Mouse (Mus musculus) left cerebral cortex, postnatal 14 days (tissue): Measurements from ENCODE around the gene Mthfr. TPM values are rescaled to one million over a fixed set of nuclear protein-coding genes. Genes with fewer than 3 reads are reported as not detected.
"Not testable (repeated sequence)": the region's sequence is repeated elsewhere in the genome, so short reads cannot be mapped to it uniquely, and the experiment has no call there.

Experiments used
- DNase-seq, 2 experiments: peaks; one replicate each; pipeline ENCODE4 v3.0.0; 2021 to 2022; ENCODE audit warnings: low spot score in 2 of 2, mixed read lengths in 1 of 2
- intact Hi-C: fragments of 180-260 bp; cut with DNase I; formaldehyde crosslinking; loops from one replicate; pipeline ENCODE4 v1.15.1; 2025
- total RNA-seq, 2 experiments: library from RNA; stranded (reverse); gene quantifications; 2 replicates each; pipeline ENCODE4 v1.2.3; 2021

The Mthfr gene
- total RNA-seq, 2 experiments from 2014 or later: 24.9 to 28.3 TPM

- no peak for DNase-seq
- intact Hi-C loops: no loop called here
Observed at GRCm38 (mm10) chr4:148038079-148038599, 738 bp upstream of the Mthfr start.

- no peak for DNase-seq
- intact Hi-C loops: no loop called here
Observed at GRCm38 (mm10) chr4:148039254-148040028, 564 bp downstream of the Mthfr start.

- no peak for DNase-seq
- intact Hi-C loops: no loop called here
Observed at GRCm38 (mm10) chr4:148040029-148040830, 1.4 kb downstream of the Mthfr start.

GRCm38 (mm10) chr4:148040933-148041610, 2.2 kb downstream of the Mthfr start:
- DNase-seq: no peak
- intact Hi-C loops: no loop called here

GRCm38 (mm10) chr4:148041611-148042191, 2.8 kb downstream of the Mthfr start:
- DNase-seq: no peak
- intact Hi-C loops: no loop called here

GRCm38 (mm10) chr4:148043327-148043726, 4.5 kb downstream of the Mthfr start:
- DNase-seq, intact Hi-C loops: not testable (repeated sequence)

GRCm38 (mm10) chr4:148044113-148044512, 5.2 kb downstream of the Mthfr start:
- DNase-seq: no peak
- intact Hi-C loops: no loop called here

GRCm38 (mm10) chr4:148046450-148047031, 7.7 kb downstream of the Mthfr start:
- intact Hi-C loops: no loop called here
- DNase-seq: no peak

GRCm38 (mm10) chr4:148050396-148050914, 11.6 kb downstream of the Mthfr start:
- intact Hi-C loops, DNase-seq: not testable (repeated sequence)

GRCm38 (mm10) chr4:148051046-148051776, 12.3 kb downstream of the Mthfr start:
- DNase-seq: no peak
- intact Hi-C loops: no loop called here

GRCm38 (mm10) chr4:148051886-148052285, 13.0 kb downstream of the Mthfr start:
- DNase-seq: no peak
- intact Hi-C loops: no loop called here

GRCm38 (mm10) chr4:148052976-148053375, 14.1 kb downstream of the Mthfr start:
- intact Hi-C loops: no loop called here
- no peak for DNase-seq

- intact Hi-C loops: no loop called here
- peak; percentile 67 to 82 for DNase-seq
Observed at GRCm38 (mm10) chr4:148053417-148053920, 14.6 kb downstream of the Mthfr start.

GRCm38 (mm10) chr4:148054961-148055695, 16.3 kb downstream of the Mthfr start:
- no peak for DNase-seq
- intact Hi-C loops: no loop called here

GRCm38 (mm10) chr4:148056246-148056645, 17.4 kb downstream of the Mthfr start:
- no peak for DNase-seq
- intact Hi-C loops: no loop called here

- DNase-seq: no peak
- intact Hi-C loops: no loop called here
Observed at GRCm38 (mm10) chr4:148056801-148057200, 17.9 kb downstream of the Mthfr start.

- intact Hi-C loops: no loop called here
Observed at GRCm38 (mm10) chr4:148057661-148058209, 18.9 kb downstream of the Mthfr start.

More at GRCm38 (mm10) chr4:148057661-148058209, 18.9 kb downstream of the Mthfr start:
- no peak for DNase-seq
